Mouse (Mus musculus): ENCODE results near the gene Hbb-bt.
"Not testable (repeated sequence)": the region's sequence is repeated elsewhere in the genome, so short reads cannot be mapped to it uniquely, and the experiment has no call there.

- not testable (repeated sequence) for TF ChIP-seq CTCF (IDR thresholded peaks at IDR 0.05; ENCODE audit: low read depth, low read length); GATA1 (IDR thresholded peaks at IDR 0.05; ENCODE audit: borderline replicate concordance, low read length); TAL1 (conservative IDR thresholded peaks at IDR 0.05; ENCODE audit: low read depth, low read length); POLR2AphosphoS5 (IDR thresholded peaks at IDR 0.05; ENCODE audit: insufficient replicate concordance, low read depth, low read length); GATA2 (IDR thresholded peaks at IDR 0.05; ENCODE audit: borderline replicate concordance, low read depth, low read length)
Measured at GRCm38 (mm10) chr7:103808120-103808519, 5.7 kb downstream of the Hbb-bt start.

Data from G1E (cell line).